In the genomic region with DNA sequence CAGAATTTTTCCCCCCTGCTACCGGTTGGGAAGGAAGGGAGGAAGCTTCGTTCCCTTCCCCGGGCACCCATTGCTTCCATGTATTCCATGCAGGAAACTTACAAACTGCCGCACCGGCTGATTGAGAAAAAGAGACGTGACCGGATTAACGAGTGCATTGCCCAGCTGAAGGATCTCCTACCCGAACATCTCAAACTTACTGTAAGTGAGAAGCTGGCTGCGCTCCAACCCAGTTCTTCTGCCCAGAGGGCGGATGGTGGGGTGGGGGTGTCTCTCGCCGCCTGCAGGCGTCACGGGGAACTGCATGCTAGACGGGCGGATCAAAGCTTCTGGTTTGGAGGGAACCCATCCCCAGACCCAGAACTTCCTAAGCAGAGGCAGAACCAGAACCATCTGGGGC, we compare ENCODE assay signal across 8 mouse cellular contexts. TPM values are rescaled to one million over a fixed set of nuclear protein-coding genes. Genes with fewer than 3 reads are reported as not detected.
DNase-seq lines count a peak whose midpoint lies in the region; ATAC-seq and TF ChIP-seq lines count a peak whose summit lies in the region.

No protein-coding gene starts in this region.

- peaks cover 17% of the 10 kb centered on the region for H3K4me1 ChIP-seq in embryonic fibroblast, embryonic 13.5 days (ENCODE audit: control insufficient read depth, insufficient read depth, low read length)
- H3K4me1 ChIP-seq in heart, embryonic 12.5 days (replicated peaks): peaks cover 33% of the 10 kb centered on the region
- peaks cover 22% of the 10 kb centered on the region for H3K4me1 ChIP-seq in kidney, postnatal 0 days (replicated peaks; ENCODE audit: insufficient read depth, low read length)
- peaks cover 10% of the 10 kb centered on the region for H3K4me1 ChIP-seq in liver, embryonic 11.5 days (replicated peaks; ENCODE audit: control insufficient read depth, insufficient read depth, low read length)

- DNase-seq in 3T3-L1 (ENCODE audit: low read depth, low spot score): peak; percentile 95
- DNase-seq in adrenal gland, postnatal 4 days (ENCODE audit: low spot score in 2 of 2): peak; percentile 73 to 87
- DNase-seq in kidney, postnatal 0 days (ENCODE audit: low spot score): peak; percentile 93
- peak; percentile 72 for DNase-seq in liver, embryonic 11.5 days (ENCODE audit: low spot score)
- DNase-seq in splenic B cell, adult 2 months (ENCODE audit: low read depth, low spot score): peak; percentile 92

- no peaks in the 10 kb centered on the region for H3K9me3 ChIP-seq in heart, embryonic 12.5 days (replicated peaks)
- H3K9me3 ChIP-seq in kidney, postnatal 0 days (replicated peaks; ENCODE audit: low read length): no peaks in the 10 kb centered on the region
- no peaks in the 10 kb centered on the region for H3K9me3 ChIP-seq in liver, embryonic 11.5 days (ENCODE audit: control insufficient read depth, low read length)

- peak overlapping the region; percentile 91 for H3K4me3 ChIP-seq in embryonic fibroblast, embryonic 13.5 days (ENCODE audit: insufficient read depth, low read length)
- H3K4me3 ChIP-seq in heart, embryonic 12.5 days: peak overlapping the region; percentile 58
- peak overlapping the region; percentile 56 for H3K4me3 ChIP-seq in kidney, postnatal 0 days (replicated peaks; ENCODE audit: low read depth, low read length)
- peak overlapping the region; percentile 59 for H3K4me3 ChIP-seq in liver, embryonic 11.5 days (ENCODE audit: low read depth, low read length)
- H3K4me3 ChIP-seq in myocyte: peak overlapping the region; percentile 95

- H3K9ac ChIP-seq in heart, embryonic 12.5 days: peak overlapping the region; percentile 74
- H3K9ac ChIP-seq in kidney, postnatal 0 days (ENCODE audit: low read depth, low read length): peak overlapping the region; percentile 71
- peak overlapping the region; percentile 51; the same call in 1 of the 2 replicates for H3K9ac ChIP-seq in liver, embryonic 11.5 days (ENCODE audit: low read depth, low read length)

- peaks cover 56% of the 10 kb centered on the region for H3K79me2 ChIP-seq in myocyte (ENCODE audit: control insufficient read depth, insufficient read depth)

- peaks cover 20% of the 10 kb centered on the region for H3K36me3 ChIP-seq in heart, embryonic 12.5 days
- peaks cover 15% of the 10 kb centered on the region; the same call in 1 of the 2 replicates for H3K36me3 ChIP-seq in kidney, postnatal 0 days (ENCODE audit: insufficient read depth, low read length)
- H3K36me3 ChIP-seq in liver, embryonic 11.5 days (ENCODE audit: control insufficient read depth, insufficient read depth, low read length): peaks cover 3% of the 10 kb centered on the region; the same call in 1 of the 2 replicates
- H3K36me3 ChIP-seq in myocyte (ENCODE audit: control insufficient read depth, insufficient read depth): peaks cover 41% of the 10 kb centered on the region
- H3K36me3 ChIP-seq in splenic B cell, adult 2 months (ENCODE audit: control insufficient read depth, insufficient read depth, low read length, poor library complexity, severe bottlenecking): peaks cover 8% of the 10 kb centered on the region

- H3K27ac ChIP-seq in embryonic fibroblast, embryonic 13.5 days (ENCODE audit: insufficient read depth, low read length): peak overlapping the region; percentile 63
- peak overlapping the region; percentile 100 for H3K27ac ChIP-seq in heart, embryonic 12.5 days (ENCODE audit: poor library complexity, severe bottlenecking)
- H3K27ac ChIP-seq in kidney, postnatal 0 days: peak overlapping the region; percentile 98
- peak overlapping the region; percentile 91; the same call in 1 of the 2 replicates for H3K27ac ChIP-seq in liver, embryonic 11.5 days (ENCODE audit: low read depth, low read length)

- H3K4me2 ChIP-seq in heart, embryonic 12.5 days: peak overlapping the region; percentile 80
- peak overlapping the region; percentile 96 for H3K4me2 ChIP-seq in kidney, postnatal 0 days (ENCODE audit: low read length)
- H3K4me2 ChIP-seq in liver, embryonic 11.5 days: peak overlapping the region; percentile 89
- peak overlapping the region; percentile 97 for H3K4me2 ChIP-seq in myocyte (ENCODE audit: low read depth)

- TF ChIP-seq POLR2A in embryonic fibroblast, embryonic 13.5 days (IDR thresholded peaks at IDR 0.05; ENCODE audit: low read depth, low read length): 0 out of 2 replicates have a peak, but pooled peaks have one; percentile 25
- TF ChIP-seq POLR2A in myocyte (IDR thresholded peaks at IDR 0.05; ENCODE audit: insufficient read length, low read depth): peak; percentile 41

- ATAC-seq in heart, embryonic 12.5 days (ENCODE audit: insufficient number of reproducible peaks, low FRiP score): no peak
- no peak for ATAC-seq in kidney, postnatal 0 days (replicated peaks; ENCODE audit: low FRiP score, low read depth)
- no peak for ATAC-seq in liver, embryonic 11.5 days (replicated peaks; ENCODE audit: low FRiP score)

- peak; percentile 66 for TF ChIP-seq CTCF in embryonic fibroblast, embryonic 13.5 days (IDR thresholded peaks at IDR 0.05; ENCODE audit: borderline replicate concordance, insufficient read depth, low read length)
- peak; percentile 97 for TF ChIP-seq CTCF in kidney, postnatal 0 days (IDR thresholded peaks at IDR 0.05; ENCODE audit: low read depth)

- peak overlapping the region; percentile 44 for H3ac ChIP-seq in myocyte (ENCODE audit: control insufficient read depth, insufficient read length)

- H3K27me3 ChIP-seq in heart, embryonic 12.5 days (replicated peaks): no peaks in the 10 kb centered on the region
- H3K27me3 ChIP-seq in kidney, postnatal 0 days (ENCODE audit: insufficient read depth, low read length): no peaks in the 10 kb centered on the region
- peaks cover 50% of the 10 kb centered on the region for H3K27me3 ChIP-seq in liver, embryonic 11.5 days (replicated peaks; ENCODE audit: control insufficient read depth, insufficient read depth, low read length)
- H3K27me3 ChIP-seq in myocyte (ENCODE audit: control insufficient read depth, insufficient read depth, insufficient read length): no peaks in the 10 kb centered on the region
- H3K27me3 ChIP-seq in splenic B cell, adult 2 months (ENCODE audit: control insufficient read depth, insufficient read depth, low read length, poor library complexity, severe bottlenecking): no peaks in the 10 kb centered on the region

- WGBS in heart, embryonic 12.5 days: under 1% methylated on average over 17 of the region's 17 CpGs
- WGBS in kidney, postnatal 0 days: 2% methylated on average over 17 of the region's 17 CpGs
- WGBS in liver, embryonic 11.5 days: 2% methylated on average over 17 of the region's 17 CpGs

TF ChIP-seq in myocyte, 11 proteins besides CTCF, POLR2A, EP300 and RAD21:
- TF ChIP-seq CEBPB (IDR thresholded peaks at IDR 0.05; ENCODE audit: insufficient read depth, poor library complexity, severe bottlenecking): no peak
- TF ChIP-seq POLR2AphosphoS2 (IDR thresholded peaks at IDR 0.05; ENCODE audit: insufficient read length, low read depth): peak; percentile 79
- no peak for TF ChIP-seq TCF3 (IDR thresholded peaks at IDR 0.05; ENCODE audit: insufficient read length, low read depth)
- TF ChIP-seq MYOD1 (IDR thresholded peaks at IDR 0.05; ENCODE audit: control insufficient read depth in 1 of 3, insufficient read length in 2 of 3, low read depth in 2 of 3): no peak
- TF ChIP-seq MYOG (IDR thresholded peaks at IDR 0.05; ENCODE audit: control insufficient read depth in 1 of 3, insufficient read depth in 1 of 3, insufficient read length in 2 of 3, low read depth in 2 of 3): peak in 1 of 3 experiments; percentile 26
- TF ChIP-seq USF1 (IDR thresholded peaks at IDR 0.05; ENCODE audit: low read depth): no peak
- no peak for TF ChIP-seq MAX (IDR thresholded peaks at IDR 0.05; ENCODE audit: low read depth)
- no peak for TF ChIP-seq SRF (IDR thresholded peaks at IDR 0.05; ENCODE audit: control insufficient read depth, insufficient read length, low read depth)

RNA-seq across cellular contexts. Expression of a gene that starts 1.0 kb away (rescaled TPM):
- total RNA-seq in adrenal gland, postnatal 4 days (2021): 10 to 100 TPM; 44.4 to 48.6 TPM
- 57.1 and 61.3 TPM in 2 replicates for polyA plus RNA-seq in embryonic fibroblast, embryonic 13.5 days (2011; ENCODE audit: insufficient read length, low read depth, missing spikeins)
- 22.4 and 23.8 TPM in 2 replicates for polyA plus RNA-seq in heart, embryonic 12.5 days (2016; fragmentation: Nextera tagmentation; extraction: Ambion mirVana)
- 23.8 and 28.6 TPM in 2 replicates for polyA plus RNA-seq in kidney, postnatal 0 days (2015; fragmentation: Nextera tagmentation; extraction: Ambion mirVana)
- 8.3 and 8.9 TPM in 2 replicates for polyA plus RNA-seq in liver, embryonic 11.5 days (2014; fragmentation: Nextera tagmentation; extraction: Ambion mirVana)
- 120 TPM for polyA plus RNA-seq in myocyte (2012; fragmentation: generic; extraction: Trizol)
